Mouse (Mus musculus) liver, embryonic 11.5 days (tissue): ENCODE results near the gene Dppa3. TPM values are rescaled to one million over a fixed set of nuclear protein-coding genes. Genes with fewer than 3 reads are reported as not detected.
"Not testable (repeated sequence)": the region's sequence is repeated elsewhere in the genome, so short reads cannot be mapped to it uniquely, and the experiment has no call there.

Experiments
- ATAC-seq: fragments of 200-750 bp; cut with Nextera tagmentation; replicated peaks from 2 replicates; pipeline ENCODE4 v1.8.0; 2017; ENCODE audit warnings: moderate number of reproducible peaks, mild to moderate bottlenecking, moderate TSS enrichment, moderate library complexity; ENCODE audit not compliant: low FRiP score
- DNase-seq: peaks from one replicate; pipeline ENCODE4 v3.0.0-alpha.2; 2017; ENCODE audit warnings: low spot score
- H3K27ac ChIP-seq: fragments of 300-500 bp; sonication (generic); 2 replicates; pipeline ENCODE4 v1.5.1; 2014; ENCODE audit warnings: mild to moderate bottlenecking, low read depth, low read length, control low read depth
- H3K27me3 ChIP-seq: fragments of 300-500 bp; sonication (generic); replicated peaks from 2 replicates; pipeline ENCODE4 v1.6.1; 2014; ENCODE audit warnings: low read length, mixed read lengths; ENCODE audit not compliant: control insufficient read depth, insufficient read depth
- H3K36me3 ChIP-seq: fragments of 300-500 bp; sonication (generic); 2 replicates; pipeline ENCODE4 v1.6.1; 2014; ENCODE audit warnings: mild to moderate bottlenecking, low read length, moderate library complexity, mixed read lengths; ENCODE audit not compliant: control insufficient read depth, insufficient read depth
- H3K4me1 ChIP-seq: fragments of 300-500 bp; sonication (generic); replicated peaks from 2 replicates; pipeline ENCODE4 v1.6.1; 2014; ENCODE audit warnings: low read length, mixed read lengths; ENCODE audit not compliant: control insufficient read depth, insufficient read depth
- H3K4me2 ChIP-seq: fragments of 300-500 bp; sonication (generic); 2 replicates; pipeline ENCODE4 v1.6.1; 2014; ENCODE audit warnings: mild to moderate bottlenecking, control low read depth, moderate library complexity
- H3K4me3 ChIP-seq: fragments of 300-500 bp; sonication (generic); 2 replicates; pipeline ENCODE4 v1.5.1; 2014; ENCODE audit warnings: low read depth, low read length, control low read depth
- H3K9ac ChIP-seq: fragments of 300-500 bp; sonication (generic); 2 replicates; pipeline ENCODE4 v1.6.1; 2014; ENCODE audit warnings: low read depth, low read length, control low read depth
- H3K9me3 ChIP-seq: fragments of 300-500 bp; sonication (generic); 2 replicates; pipeline ENCODE4 v1.6.1; 2016; ENCODE audit warnings: low read length, inconsistent platforms, mixed read lengths; ENCODE audit not compliant: control insufficient read depth
- WGBS: fragments of 180-500 bp; shearing (Covaris S2); extraction: QIAGEN DNeasy Blood & Tissue Kit; methylation state at CpG from one replicate; pipeline ENCODE4 v1.1.7; 2014; 5-methylcytosine and 5-hydroxymethylcytosine counted together
- polyA plus RNA-seq: library from polyadenylated mRNA; unstranded; fragments of >200 nt; fragmentation: Nextera tagmentation; extraction: Ambion mirVana; gene quantifications from 2 replicates; pipeline ENCODE4 v1.2.1, GENCODE M21; 2014

Gene Dppa3
- polyA plus RNA-seq, 1 experiment from 2014 or later: not detected

- H3K4me2 ChIP-seq: no peak overlapping the region
- H3K36me3 ChIP-seq: no peaks in the 10 kb centered on the region
- ATAC-seq: no peak
- H3K9ac ChIP-seq: no peak overlapping the region
- DNase-seq: no peak
- 0 out of 2 replicates have a peak, but pooled peaks cover 3% of the 10 kb centered on the region for H3K27me3 ChIP-seq
- H3K27ac ChIP-seq: no peak overlapping the region
- no peaks in the 10 kb centered on the region for H3K9me3 ChIP-seq
- no peaks in the 10 kb centered on the region for H3K4me1 ChIP-seq
- no peak overlapping the region for H3K4me3 ChIP-seq
- WGBS: 56% methylated on average over 5 of the region's 5 CpGs
Measured at GRCm38 (mm10) chr6:122624480-122624879, 1.7 kb upstream of the Dppa3 start.

GRCm38 (mm10) chr6:122625156-122625555, 1.1 kb upstream of the Dppa3 start:
- ATAC-seq (no peak), DNase-seq (no peak)
- H3K4me3 ChIP-seq: no peak overlapping the region
- 78% methylated on average over 4 of the region's 4 CpGs for WGBS
- no peak overlapping the region for H3K4me2 ChIP-seq
- no peak overlapping the region for H3K27ac ChIP-seq
- H3K27me3 ChIP-seq: 0 out of 2 replicates have a peak, but pooled peaks cover 3% of the 10 kb centered on the region
- H3K4me1 ChIP-seq: no peaks in the 10 kb centered on the region
- no peaks in the 10 kb centered on the region for H3K9me3 ChIP-seq
- H3K36me3 ChIP-seq: no peaks in the 10 kb centered on the region
- no peak overlapping the region for H3K9ac ChIP-seq

GRCm38 (mm10) chr6:122627469-122628108, 1.4 kb downstream of the Dppa3 start:
- peak overlapping the region; percentile 28 for H3K4me3 ChIP-seq
- no peaks in the 10 kb centered on the region for H3K9me3 ChIP-seq
- H3K27me3 ChIP-seq: peaks cover 5% of the 10 kb centered on the region; the same call in 1 of the 2 replicates
- H3K36me3 ChIP-seq: no peaks in the 10 kb centered on the region
- 19% methylated on average over 20 of the region's 20 CpGs for WGBS
- peak overlapping the region; percentile 49 for H3K4me2 ChIP-seq
- no peak overlapping the region for H3K27ac ChIP-seq
- no peaks in the 10 kb centered on the region for H3K4me1 ChIP-seq
- ATAC-seq: no peak
- no peak overlapping the region for H3K9ac ChIP-seq
- no peak for DNase-seq

GRCm38 (mm10) chr6:122633411-122633810, 7.2 kb downstream of the Dppa3 start:
- Histone ChIP-seq H3K4me2 (peak overlapping the region; percentile 31; the same call in 1 of the 2 replicates), H3K9me3 (no peaks in the 10 kb centered on the region)

GRCm38 (mm10) chr6:122635315-122635714, 9.1 kb downstream of the Dppa3 start:
- no peak for ATAC-seq
- 67% methylated on average over 7 of the region's 7 CpGs for WGBS

More at GRCm38 (mm10) chr6:122633411-122633810, 7.2 kb downstream of the Dppa3 start:
- no peak overlapping the region for H3K4me3 ChIP-seq
- H3K27ac ChIP-seq: no peak overlapping the region
- no peaks in the 10 kb centered on the region for H3K4me1 ChIP-seq
- no peaks in the 10 kb centered on the region for H3K36me3 ChIP-seq
- no peak overlapping the region for H3K9ac ChIP-seq
- WGBS: 30% methylated on average over 9 of the region's 9 CpGs
- peaks cover 3% of the 10 kb centered on the region; the same call in 1 of the 2 replicates for H3K27me3 ChIP-seq
- ATAC-seq (peak; percentile 41; the same call in 1 of the 2 replicates), DNase-seq (no peak)

GRCm38 (mm10) chr6:122636666-122637065, 10.5 kb downstream of the Dppa3 start:
- Histone ChIP-seq H3K9me3 (no peaks in the 10 kb centered on the region), H3K4me1 (no peaks in the 10 kb centered on the region), H3K27ac (no peak overlapping the region), H3K27me3 (no peaks in the 10 kb centered on the region), H3K9ac (no peak overlapping the region), H3K36me3 (no peaks in the 10 kb centered on the region), H3K4me3 (no peak overlapping the region), H3K4me2 (no peak overlapping the region)
- ATAC-seq (no peak), DNase-seq (no peak)
- WGBS: 76% methylated on average over 3 of the region's 3 CpGs

More at GRCm38 (mm10) chr6:122635315-122635714, 9.1 kb downstream of the Dppa3 start:
- Histone ChIP-seq H3K4me2 (no peak overlapping the region), H3K27me3 (peaks cover 1% of the 10 kb centered on the region; the same call in 1 of the 2 replicates), H3K27ac (no peak overlapping the region), H3K4me3 (no peak overlapping the region), H3K9ac (no peak overlapping the region), H3K9me3 (no peaks in the 10 kb centered on the region), H3K36me3 (no peaks in the 10 kb centered on the region), H3K4me1 (no peaks in the 10 kb centered on the region)
- DNase-seq: no peak

GRCm38 (mm10) chr6:122637566-122637965, 11.4 kb downstream of the Dppa3 start:
- H3K9me3 ChIP-seq, H3K4me1 ChIP-seq, H3K4me3 ChIP-seq, H3K4me2 ChIP-seq, H3K27ac ChIP-seq, ATAC-seq, DNase-seq, H3K27me3 ChIP-seq, H3K9ac ChIP-seq, H3K36me3 ChIP-seq: not testable (repeated sequence)
- WGBS: 79% methylated on average over 4 of the region's 4 CpGs

- 89% methylated on average over 21 of the region's 21 CpGs for WGBS
Measured at GRCm38 (mm10) chr6:122644196-122644595, 18.0 kb downstream of the Dppa3 start.

GRCm38 (mm10) chr6:122649903-122650302, 23.7 kb downstream of the Dppa3 start:
- Histone ChIP-seq H3K27ac (no peak overlapping the region), H3K9me3 (no peaks in the 10 kb centered on the region), H3K9ac (no peak overlapping the region), H3K4me3 (no peak overlapping the region), H3K4me1 (no peaks in the 10 kb centered on the region), H3K36me3 (no peaks in the 10 kb centered on the region), H3K4me2 (no peak overlapping the region), H3K27me3 (no peaks in the 10 kb centered on the region)
- 79% methylated on average over 3 of the region's 3 CpGs for WGBS
- ATAC-seq (no peak), DNase-seq (no peak)

More at GRCm38 (mm10) chr6:122644196-122644595, 18.0 kb downstream of the Dppa3 start:
- DNase-seq, H3K4me1 ChIP-seq, H3K9ac ChIP-seq, H3K36me3 ChIP-seq, H3K4me2 ChIP-seq, H3K27me3 ChIP-seq, H3K27ac ChIP-seq, H3K4me3 ChIP-seq, ATAC-seq, H3K9me3 ChIP-seq: not testable (repeated sequence)
